Mouse (Mus musculus) lung, postnatal 14 days (tissue): ENCODE results near the gene Tpm3-rs7.
"Not testable (repeated sequence)": the region's sequence is repeated elsewhere in the genome, so short reads cannot be mapped to it uniquely, and the experiment has no call there.

Experiments used
- DNase-seq: peaks from one replicate; pipeline ENCODE4 v3.0.0; 2021

Gene Tpm3-rs7

GRCm38 (mm10) chr14:113314499-113314898, at the start of gene Tpm3-rs7:
Gene Tpm3-rs7 (plus strand): TSS chr14:113314608.
- DNase-seq, result not testable (repeated sequence)

GRCm38 (mm10) chr14:113317023-113317422, 2.6 kb downstream of the Tpm3-rs7 start:
- no peak for DNase-seq

GRCm38 (mm10) chr14:113363361-113363760, 49.0 kb downstream of the Tpm3-rs7 start:
- no peak for DNase-seq
